Mouse (Mus musculus): ENCODE measurements at regions not wholly inside any gene's neighbourhood (a gene's known extent, or its start where the extent isn't known, plus 50 kb on each side); places are given as distances from the start of the nearest gene placed in this dataset.
A peak's percentile ranks its signal among the peaks of the same experiment; 100 is the strongest.

DNA sequence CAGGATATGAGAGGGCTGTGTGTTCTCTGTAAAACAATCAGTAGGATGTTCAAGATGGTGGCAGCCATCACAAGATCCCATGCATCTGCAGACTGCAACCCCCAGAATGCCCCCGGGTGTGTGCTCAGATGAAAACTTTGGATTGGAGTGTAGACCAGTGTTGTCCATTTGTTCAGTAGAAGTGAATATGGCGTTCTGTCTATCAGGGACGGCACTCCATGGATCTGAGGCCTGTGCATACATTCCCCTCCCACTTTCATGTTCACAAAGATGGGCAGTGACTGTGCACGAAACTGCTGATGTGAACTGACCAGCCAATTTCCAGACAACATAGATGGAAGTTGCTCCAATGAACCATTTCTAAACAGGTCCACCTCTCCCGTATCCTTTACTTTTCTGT, 330.3 kb downstream of the Cd83 start:
- Histone ChIP-seq H3K4me1 (ENCODE audit: control insufficient read depth, insufficient read depth, low read length) (peaks cover 7% of the 10 kb centered on the region; the same call in 1 of the 2 replicates), H3K4me2 (ENCODE audit: low read depth, severe bottlenecking) (no peak overlapping the region), H3K4me3 (ENCODE audit: low read depth, low read length) (no peak overlapping the region), H3K9ac (ENCODE audit: low read length) (no peak overlapping the region), H3K27ac (replicated peaks; ENCODE audit: low read depth, low read length) (no peak overlapping the region), H3K9me3 (ENCODE audit: control insufficient read depth, low read length) (no peaks in the 10 kb centered on the region), H3K36me3 (ENCODE audit: control insufficient read depth, insufficient read depth, low read length) (no peaks in the 10 kb centered on the region), H3K27me3 (ENCODE audit: control insufficient read depth, insufficient read depth, low read length) (no peaks in the 10 kb centered on the region)
- 76% methylated on average over 5 of the region's 5 CpGs for WGBS
- DNase-seq (ENCODE audit: low spot score) (no peak), ATAC-seq (ENCODE audit: insufficient number of reproducible peaks, low FRiP score, low TSS enrichment, low read depth) (no peak)

DNA sequence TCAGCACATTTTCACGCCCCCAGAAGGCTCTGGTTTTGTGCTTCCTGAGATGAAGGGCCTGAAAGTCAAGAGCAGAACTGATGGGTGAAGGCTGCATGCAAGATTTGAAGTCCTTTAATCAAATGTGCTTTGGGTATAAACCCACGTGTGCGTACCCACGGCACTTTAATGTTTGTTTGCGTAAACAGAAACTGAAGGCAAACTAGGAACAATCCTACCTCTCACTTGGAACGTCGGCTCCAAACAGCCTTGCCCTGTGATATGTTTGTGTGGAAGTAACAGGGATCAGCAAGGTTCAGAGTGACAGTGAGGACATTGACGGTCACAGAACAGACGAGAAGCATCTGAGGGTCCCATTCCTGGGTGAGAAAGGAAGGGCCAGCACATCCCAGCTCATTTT, 333.3 kb downstream of the Cd83 start:
- Histone ChIP-seq H3K9me3 (ENCODE audit: control insufficient read depth, low read length) (no peaks in the 10 kb centered on the region), H3K27me3 (ENCODE audit: control insufficient read depth, insufficient read depth, low read length) (no peaks in the 10 kb centered on the region), H3K4me1 (ENCODE audit: control insufficient read depth, insufficient read depth, low read length) (peaks cover 14% of the 10 kb centered on the region), H3K4me2 (ENCODE audit: low read depth, severe bottlenecking) (no peak overlapping the region), H3K27ac (replicated peaks; ENCODE audit: low read depth, low read length) (no peak overlapping the region), H3K36me3 (ENCODE audit: control insufficient read depth, insufficient read depth, low read length) (no peaks in the 10 kb centered on the region), H3K4me3 (ENCODE audit: low read depth, low read length) (no peak overlapping the region), H3K9ac (ENCODE audit: low read length) (no peak overlapping the region)
- DNase-seq (ENCODE audit: low spot score), result no peak
- no peak for ATAC-seq (ENCODE audit: insufficient number of reproducible peaks, low FRiP score, low TSS enrichment, low read depth)
- 75% methylated on average over 9 of the region's 9 CpGs for WGBS

DNA sequence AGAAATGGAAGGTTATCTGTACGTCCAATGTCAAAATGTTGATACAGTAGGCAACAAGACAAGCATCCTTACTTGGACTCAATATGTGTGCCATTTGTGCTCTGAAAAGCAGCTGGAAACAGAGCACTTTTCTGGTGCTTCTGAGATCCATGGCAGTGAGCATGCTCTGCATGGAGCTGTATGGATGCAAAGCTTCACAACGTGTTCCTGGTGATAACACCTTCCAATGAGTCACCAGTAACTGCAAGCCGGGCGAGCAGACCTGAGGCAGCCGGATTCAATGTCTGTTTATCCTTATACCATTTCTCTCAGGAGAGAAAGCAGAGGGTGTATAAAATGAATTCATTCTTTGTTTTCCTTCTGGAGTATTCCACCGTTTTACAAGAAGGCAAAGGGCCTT, 334.3 kb downstream of the Cd83 start:
- ATAC-seq (ENCODE audit: insufficient number of reproducible peaks, low FRiP score, low TSS enrichment, low read depth) (no peak), DNase-seq (ENCODE audit: low spot score) (no peak)
- Histone ChIP-seq H3K4me2 (ENCODE audit: low read depth, severe bottlenecking) (no peak overlapping the region), H3K27ac (replicated peaks; ENCODE audit: low read depth, low read length) (no peak overlapping the region), H3K36me3 (ENCODE audit: control insufficient read depth, insufficient read depth, low read length) (no peaks in the 10 kb centered on the region), H3K27me3 (ENCODE audit: control insufficient read depth, insufficient read depth, low read length) (no peaks in the 10 kb centered on the region), H3K9ac (ENCODE audit: low read length) (no peak overlapping the region), H3K4me1 (ENCODE audit: control insufficient read depth, insufficient read depth, low read length) (peaks cover 14% of the 10 kb centered on the region), H3K4me3 (ENCODE audit: low read depth, low read length) (no peak overlapping the region), H3K9me3 (ENCODE audit: control insufficient read depth, low read length) (no peaks in the 10 kb centered on the region)
- WGBS, result 88% methylated on average over 6 of the region's 6 CpGs

DNA sequence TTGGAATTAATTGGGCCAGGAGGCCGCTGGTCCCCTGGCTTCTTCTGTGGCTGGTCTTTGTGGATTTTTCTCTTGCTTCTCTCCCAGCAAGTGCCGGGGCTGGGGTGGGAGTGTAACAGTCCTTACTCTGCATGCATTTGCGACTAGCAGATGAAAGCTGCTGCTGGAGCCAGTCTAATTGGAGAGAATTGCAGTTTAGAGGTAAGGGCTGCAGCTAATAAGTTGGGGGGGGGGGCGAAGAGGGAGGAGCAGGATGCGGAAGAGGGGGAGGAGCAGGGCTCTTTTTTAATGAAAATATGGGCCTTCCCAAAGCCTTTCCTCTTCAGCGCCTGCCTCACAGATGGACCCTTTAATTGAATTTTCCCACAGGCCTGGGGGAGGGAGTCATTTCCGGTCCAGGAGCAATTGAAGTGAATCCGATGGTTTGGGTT, 336.7 kb downstream of the Cd83 start:
- Histone ChIP-seq H3K4me1 (ENCODE audit: control insufficient read depth, insufficient read depth, low read length) (peaks cover 13% of the 10 kb centered on the region), H3K4me2 (ENCODE audit: low read depth, severe bottlenecking) (0 out of 2 replicates have a peak overlapping the region, but pooled peaks have one; percentile 2), H3K36me3 (ENCODE audit: control insufficient read depth, insufficient read depth, low read length) (no peaks in the 10 kb centered on the region), H3K9me3 (ENCODE audit: control insufficient read depth, low read length) (no peaks in the 10 kb centered on the region), H3K9ac (ENCODE audit: low read length) (no peak overlapping the region), H3K27ac (replicated peaks; ENCODE audit: low read depth, low read length) (peak overlapping the region; percentile 60), H3K27me3 (ENCODE audit: control insufficient read depth, insufficient read depth, low read length) (no peaks in the 10 kb centered on the region), H3K4me3 (ENCODE audit: low read depth, low read length) (no peak overlapping the region)
- peak; percentile 35; the same call in 1 of the 2 replicates for ATAC-seq (ENCODE audit: insufficient number of reproducible peaks, low FRiP score, low TSS enrichment, low read depth)
- 4% methylated on average over 7 of the region's 8 CpGs for WGBS
- DNase-seq (ENCODE audit: low spot score), result peak; percentile 69

DNA sequence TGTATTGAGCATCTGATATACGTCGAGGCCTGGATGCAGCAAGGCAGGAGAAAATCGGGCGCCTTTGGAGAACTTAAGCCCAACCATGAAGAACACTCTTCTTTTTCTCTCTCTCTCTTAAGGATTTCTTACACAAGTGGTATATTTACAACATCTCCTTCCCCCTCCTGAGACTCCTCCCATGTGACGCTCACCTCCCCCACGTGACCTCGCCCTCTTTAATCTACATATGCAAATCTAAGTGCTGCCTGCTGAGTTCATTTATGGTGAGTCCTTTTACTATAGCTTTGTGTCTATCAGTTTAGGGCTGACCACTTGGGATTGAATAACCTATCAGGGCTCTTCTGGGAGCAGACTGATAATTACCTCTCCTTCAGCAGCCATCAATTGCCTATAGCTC, 337.4 kb downstream of the Cd83 start:
- Histone ChIP-seq H3K27me3 (ENCODE audit: control insufficient read depth, insufficient read depth, low read length) (no peaks in the 10 kb centered on the region), H3K4me3 (ENCODE audit: low read depth, low read length) (no peak overlapping the region), H3K27ac (replicated peaks; ENCODE audit: low read depth, low read length) (no peak overlapping the region), H3K9me3 (ENCODE audit: control insufficient read depth, low read length) (no peaks in the 10 kb centered on the region), H3K9ac (ENCODE audit: low read length) (no peak overlapping the region), H3K4me2 (ENCODE audit: low read depth, severe bottlenecking) (no peak overlapping the region), H3K4me1 (ENCODE audit: control insufficient read depth, insufficient read depth, low read length) (peaks cover 15% of the 10 kb centered on the region), H3K36me3 (ENCODE audit: control insufficient read depth, insufficient read depth, low read length) (no peaks in the 10 kb centered on the region)
- DNase-seq (ENCODE audit: low spot score), result no peak
- no peak for ATAC-seq (ENCODE audit: insufficient number of reproducible peaks, low FRiP score, low TSS enrichment, low read depth)
- 51% methylated on average over 7 of the region's 7 CpGs for WGBS

DNA sequence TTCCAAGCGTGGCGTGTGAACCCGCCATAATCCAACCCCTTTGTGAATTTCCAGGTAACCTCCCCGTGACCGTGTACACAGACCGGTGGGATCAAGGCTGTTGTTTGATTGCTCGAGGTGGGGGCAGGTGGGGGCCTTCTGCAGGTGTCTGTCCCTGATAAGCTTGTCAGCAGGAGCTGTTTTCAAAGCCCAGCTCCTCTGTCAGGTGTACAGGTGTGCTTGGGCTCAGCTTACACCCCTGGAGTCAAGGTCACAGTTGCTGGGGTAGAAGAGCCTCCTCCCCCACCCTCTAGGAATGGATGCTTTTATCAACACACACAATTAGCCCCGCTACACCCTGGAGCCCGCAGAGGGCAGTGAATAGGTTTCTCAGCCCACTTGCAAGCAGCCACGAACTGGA, 341.6 kb downstream of the Cd83 start:
- Histone ChIP-seq H3K9ac (ENCODE audit: low read length) (no peak overlapping the region), H3K4me1 (ENCODE audit: control insufficient read depth, insufficient read depth, low read length) (peaks cover 8% of the 10 kb centered on the region; the same call in 1 of the 2 replicates), H3K27ac (replicated peaks; ENCODE audit: low read depth, low read length) (no peak overlapping the region), H3K4me3 (ENCODE audit: low read depth, low read length) (no peak overlapping the region), H3K9me3 (ENCODE audit: control insufficient read depth, low read length) (no peaks in the 10 kb centered on the region), H3K4me2 (ENCODE audit: low read depth, severe bottlenecking) (no peak overlapping the region), H3K27me3 (ENCODE audit: control insufficient read depth, insufficient read depth, low read length) (no peaks in the 10 kb centered on the region), H3K36me3 (ENCODE audit: control insufficient read depth, insufficient read depth, low read length) (no peaks in the 10 kb centered on the region)
- ATAC-seq (ENCODE audit: insufficient number of reproducible peaks, low FRiP score, low TSS enrichment, low read depth) (no peak), DNase-seq (ENCODE audit: low spot score) (no peak)
- 38% methylated on average over 10 of the region's 10 CpGs for WGBS

DNA sequence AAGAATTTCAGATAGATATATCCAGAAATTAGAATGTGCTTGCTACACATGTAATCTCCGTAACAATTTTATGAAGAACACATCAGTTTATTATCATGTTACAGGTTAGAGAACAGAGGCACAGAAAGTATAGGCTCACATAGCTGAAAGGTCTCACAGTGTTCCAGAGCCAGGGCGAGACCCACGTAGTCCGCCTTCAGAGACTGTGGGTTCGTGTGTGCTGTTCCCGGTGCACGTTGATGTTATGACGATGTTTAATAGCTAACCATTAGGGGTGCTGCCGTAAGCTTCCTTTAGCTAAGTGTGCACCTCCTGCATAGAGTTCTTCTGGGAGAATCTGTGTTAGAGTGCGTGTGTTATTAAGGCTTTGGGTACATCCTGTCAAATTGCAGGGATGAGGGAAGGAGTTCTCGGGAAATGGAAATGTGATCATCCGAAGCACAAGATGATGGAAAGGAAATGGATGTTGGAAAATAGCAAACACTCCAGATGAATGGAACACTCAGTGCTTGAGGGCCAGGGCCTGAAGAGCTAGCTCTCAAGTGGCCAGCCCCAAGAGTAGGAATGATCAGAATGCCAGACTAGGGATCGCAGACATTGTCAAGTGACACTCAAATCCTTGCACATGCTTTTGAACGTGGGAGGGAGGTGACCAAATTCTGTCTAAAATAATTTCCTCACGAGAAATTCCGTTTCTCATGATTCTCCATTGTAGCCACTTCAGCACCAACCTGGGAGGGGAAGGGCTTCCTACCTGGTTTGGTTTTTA, 344.1 kb downstream of the Cd83 start:
- WGBS, result 90% methylated on average over 16 of the region's 16 CpGs
- H3K4me3 ChIP-seq (ENCODE audit: low read depth, low read length), result no peak overlapping the region

DNA sequence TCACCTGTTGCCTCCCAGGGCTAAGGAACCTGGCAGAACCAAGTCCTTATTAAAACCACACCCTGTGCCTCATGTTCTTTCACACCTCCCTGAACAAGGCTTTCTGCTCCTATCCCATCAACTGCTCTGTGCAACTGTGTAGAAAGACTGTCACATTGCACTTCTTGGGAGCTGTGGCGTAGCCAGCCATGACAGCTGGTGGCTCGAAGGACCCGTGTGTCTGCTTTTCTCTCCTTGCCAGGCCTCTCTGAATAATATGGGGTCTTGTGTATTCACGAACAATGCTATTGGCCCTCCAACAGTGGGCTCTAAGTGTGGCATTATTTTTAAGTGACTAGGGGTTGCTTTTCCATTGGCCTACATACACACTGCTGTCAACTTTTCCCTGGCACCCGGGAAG, 347.3 kb downstream of the Cd83 start:
- Histone ChIP-seq H3K27ac (replicated peaks; ENCODE audit: low read depth, low read length) (no peak overlapping the region), H3K4me2 (ENCODE audit: low read depth, severe bottlenecking) (no peak overlapping the region), H3K9ac (ENCODE audit: low read length) (no peak overlapping the region), H3K27me3 (ENCODE audit: control insufficient read depth, insufficient read depth, low read length) (no peaks in the 10 kb centered on the region), H3K4me1 (ENCODE audit: control insufficient read depth, insufficient read depth, low read length) (peaks cover 3% of the 10 kb centered on the region; the same call in 1 of the 2 replicates), H3K9me3 (ENCODE audit: control insufficient read depth, low read length) (no peaks in the 10 kb centered on the region), H3K4me3 (ENCODE audit: low read depth, low read length) (no peak overlapping the region), H3K36me3 (ENCODE audit: control insufficient read depth, insufficient read depth, low read length) (no peaks in the 10 kb centered on the region)
- no peak for DNase-seq (ENCODE audit: low spot score)
- ATAC-seq (ENCODE audit: insufficient number of reproducible peaks, low FRiP score, low TSS enrichment, low read depth), result no peak
- 92% methylated on average over 5 of the region's 5 CpGs for WGBS

More for the DNA sequence above, 344.1 kb downstream of the Cd83 start:
- ATAC-seq (ENCODE audit: insufficient number of reproducible peaks, low FRiP score, low TSS enrichment, low read depth) (no peak), DNase-seq (ENCODE audit: low spot score) (no peak)
- Histone ChIP-seq H3K27ac (replicated peaks; ENCODE audit: low read depth, low read length) (no peak overlapping the region), H3K9ac (ENCODE audit: low read length) (no peak overlapping the region), H3K36me3 (ENCODE audit: control insufficient read depth, insufficient read depth, low read length) (no peaks in the 10 kb centered on the region), H3K4me1 (ENCODE audit: control insufficient read depth, insufficient read depth, low read length) (peaks cover 5% of the 10 kb centered on the region; the same call in 1 of the 2 replicates), H3K4me2 (ENCODE audit: low read depth, severe bottlenecking) (no peak overlapping the region), H3K27me3 (ENCODE audit: control insufficient read depth, insufficient read depth, low read length) (no peaks in the 10 kb centered on the region), H3K9me3 (ENCODE audit: control insufficient read depth, low read length) (no peaks in the 10 kb centered on the region)

DNA sequence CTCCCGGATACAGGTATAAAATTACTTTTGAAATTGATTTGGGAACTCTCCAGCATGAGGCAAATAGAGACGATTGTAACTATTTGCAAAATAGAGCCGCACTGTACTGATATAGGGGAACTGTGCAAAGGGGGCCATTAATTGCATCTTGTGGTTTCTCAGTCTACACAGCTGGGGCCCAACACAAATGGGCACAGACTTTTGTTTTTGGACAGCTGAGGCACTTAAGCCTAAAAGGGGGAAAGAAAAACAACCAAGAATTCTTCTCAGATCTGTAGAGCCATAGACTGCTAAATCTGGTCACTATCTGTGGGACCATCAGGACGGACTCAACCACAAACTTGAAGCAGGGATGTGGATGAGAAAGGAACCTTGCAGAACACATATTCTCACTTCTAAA, 347.9 kb downstream of the Cd83 start:
- Histone ChIP-seq H3K4me2 (ENCODE audit: low read depth, severe bottlenecking) (no peak overlapping the region), H3K4me3 (ENCODE audit: low read depth, low read length) (no peak overlapping the region), H3K4me1 (ENCODE audit: control insufficient read depth, insufficient read depth, low read length) (peaks cover 3% of the 10 kb centered on the region; the same call in 1 of the 2 replicates), H3K27me3 (ENCODE audit: control insufficient read depth, insufficient read depth, low read length) (no peaks in the 10 kb centered on the region), H3K36me3 (ENCODE audit: control insufficient read depth, insufficient read depth, low read length) (no peaks in the 10 kb centered on the region), H3K9me3 (ENCODE audit: control insufficient read depth, low read length) (no peaks in the 10 kb centered on the region), H3K27ac (replicated peaks; ENCODE audit: low read depth, low read length) (no peak overlapping the region), H3K9ac (ENCODE audit: low read length) (no peak overlapping the region)
- DNase-seq (ENCODE audit: low spot score) (no peak), ATAC-seq (ENCODE audit: insufficient number of reproducible peaks, low FRiP score, low TSS enrichment, low read depth) (no peak)
- 90% methylated on average over 4 of the region's 4 CpGs for WGBS
